Mouse (Mus musculus) urinary bladder, postnatal 14 days (tissue): ENCODE data around the gene Dand5.
"Not testable (repeated sequence)": the region's sequence is repeated elsewhere in the genome, so short reads cannot be mapped to it uniquely, and the experiment has no call there.

Experiments used
- DNase-seq: peaks from one replicate; pipeline ENCODE4 v3.0.0; 2021; ENCODE audit warnings: low spot score

The Dand5 gene

DNA sequence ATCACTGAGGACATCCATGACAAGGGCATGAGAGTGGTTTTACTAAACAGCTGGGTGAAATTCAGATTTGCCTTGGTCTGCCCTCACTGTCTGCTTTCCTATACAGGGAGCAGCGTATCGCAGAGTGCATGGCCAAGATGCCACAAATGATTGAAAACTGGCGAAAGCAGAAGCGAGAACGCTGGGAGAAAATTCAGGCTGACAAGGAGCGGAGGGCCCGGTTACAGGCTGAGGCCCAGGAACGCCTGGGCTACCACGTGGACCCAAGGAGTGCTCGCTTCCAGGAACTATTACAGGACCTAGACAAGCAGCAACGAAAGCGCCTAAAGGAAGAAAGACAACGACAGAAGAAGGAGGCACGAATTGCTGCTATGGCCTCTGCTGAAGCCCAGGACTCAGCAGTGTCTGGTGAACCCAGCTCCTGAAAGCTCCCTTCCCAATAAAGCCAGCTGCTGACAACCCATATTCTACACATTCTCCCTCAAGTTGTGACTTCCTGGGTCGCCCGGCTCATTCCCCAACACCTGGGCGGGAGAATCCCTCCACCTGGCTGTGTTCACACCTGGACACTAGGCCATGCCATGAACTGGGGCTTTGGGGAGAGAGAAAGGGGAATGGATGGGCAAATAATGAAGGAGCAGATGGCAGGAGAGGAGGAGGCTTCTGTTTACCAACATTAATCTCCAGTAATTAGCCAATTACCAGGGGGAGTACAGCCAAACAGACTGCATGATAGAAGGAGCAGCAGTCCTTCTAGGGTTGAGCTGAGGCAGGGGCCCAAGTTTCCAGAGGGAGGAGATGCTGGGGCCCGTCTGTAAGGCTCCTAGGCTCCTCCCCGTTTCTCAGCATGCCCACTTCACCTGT, 11.6 kb upstream of the Dand5 start:
- no peak for DNase-seq

DNA sequence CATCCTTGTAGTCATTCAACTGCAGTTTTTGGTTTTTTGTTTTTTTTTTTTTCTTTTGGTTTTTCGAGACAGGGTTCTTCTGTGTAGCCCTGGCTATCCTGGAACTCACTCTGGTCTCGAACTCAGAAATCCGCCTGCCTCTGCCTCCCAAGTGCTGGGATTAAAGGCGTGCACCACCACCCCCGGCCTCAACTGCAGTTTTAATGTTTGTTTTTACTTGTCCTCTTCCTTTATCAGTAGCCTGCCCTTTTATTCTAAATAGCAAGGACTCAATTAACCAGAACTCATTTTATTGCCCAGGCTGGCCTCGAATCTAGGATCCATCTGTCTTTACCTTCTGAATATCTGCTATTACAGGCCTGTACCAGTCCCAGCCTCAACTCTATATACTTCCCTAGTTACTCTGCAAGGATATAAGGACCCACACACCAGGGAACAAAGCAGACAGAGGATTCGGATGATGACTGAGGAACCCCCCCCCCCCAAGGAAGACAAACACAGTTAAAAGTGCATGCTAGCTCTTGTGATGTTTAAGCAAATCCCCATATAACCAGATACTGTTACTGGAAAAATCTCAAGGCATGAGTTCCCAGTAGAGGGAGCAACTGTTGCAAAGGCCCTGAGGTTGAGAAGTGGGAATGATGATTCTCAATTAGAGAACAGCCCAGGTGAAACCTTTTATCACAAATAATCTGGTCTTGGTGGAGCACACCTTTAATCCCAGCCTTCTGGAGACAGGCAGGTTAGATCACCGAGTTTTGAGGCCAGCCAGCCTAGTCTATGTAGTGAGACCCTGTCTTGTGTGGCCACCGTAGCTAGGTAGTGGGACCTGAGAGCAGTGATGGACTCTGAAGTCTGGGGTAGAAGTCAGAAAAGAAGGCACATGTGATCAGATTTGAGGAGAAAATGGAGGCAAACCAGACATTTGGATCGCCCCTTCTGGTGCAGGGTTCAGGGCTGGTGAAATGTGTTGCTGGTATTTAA, 10.4 kb upstream of the Dand5 start:
- no peak for DNase-seq

DNA sequence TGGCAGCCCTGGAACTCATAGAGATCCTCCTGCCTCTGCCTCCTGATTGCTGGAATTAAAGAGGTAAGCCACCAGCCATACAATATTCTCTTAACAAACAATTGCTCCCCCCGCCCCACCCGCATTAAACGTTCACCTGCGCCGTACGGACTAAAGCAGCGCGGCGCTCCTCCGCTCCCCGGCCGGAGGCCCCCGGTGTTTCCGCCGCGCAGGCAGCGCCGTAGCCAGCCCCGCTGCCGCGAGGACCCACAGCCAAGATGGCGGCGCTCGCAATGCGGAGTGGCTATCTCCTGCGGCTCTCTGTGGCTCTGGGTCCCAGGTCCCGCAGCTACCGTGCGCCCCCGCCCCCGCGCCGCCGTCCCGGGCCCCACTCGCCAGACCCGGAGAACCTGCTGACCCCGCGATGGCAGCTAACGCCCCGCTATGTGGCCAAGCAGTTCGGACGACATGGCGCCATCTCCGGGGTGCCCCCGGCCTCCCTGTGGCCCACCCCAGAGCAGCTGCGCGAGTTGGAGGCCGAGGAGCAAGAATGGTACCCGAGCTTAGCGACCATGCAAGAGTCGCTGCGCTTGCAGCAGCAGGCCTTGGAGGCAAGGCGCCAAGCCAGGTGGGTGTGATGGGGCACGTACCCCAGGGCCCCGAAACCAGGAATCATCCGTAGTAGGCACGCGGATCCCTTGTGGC, 9.6 kb upstream of the Dand5 start:
- DNase-seq = peak; percentile 79

DNA sequence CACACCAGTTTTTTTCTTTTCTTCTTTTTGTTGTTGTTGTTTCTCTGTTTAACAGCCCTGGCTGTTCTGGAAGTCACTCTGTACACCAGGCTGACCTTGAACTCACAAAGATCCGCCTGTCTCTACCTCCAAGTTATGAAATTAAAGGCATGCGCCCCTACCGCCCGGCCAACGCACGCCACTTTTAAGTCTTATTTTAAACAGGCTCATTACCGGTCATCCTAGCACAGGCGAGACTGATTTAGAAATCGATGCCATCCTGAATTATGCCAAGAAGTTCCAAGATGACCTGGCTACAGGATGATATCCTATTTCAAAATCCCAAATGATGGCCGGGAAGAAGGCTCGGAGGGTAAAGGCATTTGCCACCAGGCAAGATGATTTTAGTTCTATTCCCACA, 8.9 kb upstream of the Dand5 start, which contains the start of gene Gadd45gip1:
Gadd45gip1 (plus strand) TSS at position 33 of the 400 bp plus-strand sequence.
- DNase-seq = no peak

DNA sequence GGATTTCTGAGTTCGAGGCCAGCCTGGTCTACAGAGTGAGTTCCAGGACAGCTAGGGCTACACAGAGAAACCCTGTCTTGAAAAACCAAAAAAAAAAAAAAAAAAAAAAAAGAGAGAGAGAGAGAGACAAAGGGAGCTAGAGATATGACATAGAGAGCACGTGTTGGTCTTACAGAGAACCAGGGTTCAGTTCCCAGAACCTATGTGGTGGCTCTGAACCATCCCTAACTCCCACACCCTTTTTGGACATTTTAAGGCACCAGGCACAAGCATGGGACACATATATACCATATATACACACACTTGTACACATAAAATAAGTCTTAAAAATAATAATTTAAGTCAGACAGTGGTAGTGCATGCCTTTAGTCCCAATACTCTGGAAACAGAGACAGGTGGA, 3.9 kb upstream of the Dand5 start:
- DNase-seq = not testable (repeated sequence)

DNA sequence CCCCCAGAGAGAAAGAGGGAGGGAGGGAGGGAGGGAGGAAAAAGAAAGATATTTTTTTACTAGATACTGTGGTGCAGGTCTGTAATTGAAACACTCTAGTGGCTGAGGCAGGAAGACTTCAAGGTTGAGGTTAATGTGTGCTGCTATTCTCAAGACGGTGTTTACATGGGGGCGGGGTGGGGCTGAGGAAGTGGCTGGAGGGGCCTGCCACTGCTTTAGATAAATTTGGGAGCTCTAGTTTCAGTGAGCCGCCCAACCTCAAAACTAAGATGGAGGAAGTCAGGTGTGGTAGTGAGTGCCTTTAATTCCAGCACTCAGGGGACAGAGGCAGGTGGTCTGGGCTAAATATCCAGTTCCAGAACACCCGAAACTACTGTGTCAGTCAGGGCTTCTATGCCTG, 3.0 kb upstream of the Dand5 start:
- DNase-seq = no peak

DNA sequence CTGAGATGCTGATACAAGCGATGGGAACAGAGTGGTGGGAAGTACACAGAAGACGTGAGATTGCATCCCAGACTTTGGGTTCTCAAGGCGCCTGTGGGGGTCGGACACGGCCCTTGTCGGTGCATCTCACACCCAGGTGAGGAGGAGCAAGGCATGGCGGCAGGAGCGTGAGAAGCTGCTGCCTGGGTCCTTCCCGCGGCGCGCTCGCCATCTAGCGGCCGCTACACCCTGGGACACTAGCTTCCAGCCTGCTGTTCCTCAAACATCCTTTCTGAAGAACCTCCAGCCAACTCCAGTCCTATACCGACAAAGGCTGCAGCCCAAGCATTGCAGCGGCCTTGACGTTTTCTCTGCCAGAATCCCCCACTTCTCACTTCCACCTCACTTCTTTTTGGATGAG, 1.0 kb upstream of the Dand5 start:
- DNase-seq = peak; percentile 61

DNA sequence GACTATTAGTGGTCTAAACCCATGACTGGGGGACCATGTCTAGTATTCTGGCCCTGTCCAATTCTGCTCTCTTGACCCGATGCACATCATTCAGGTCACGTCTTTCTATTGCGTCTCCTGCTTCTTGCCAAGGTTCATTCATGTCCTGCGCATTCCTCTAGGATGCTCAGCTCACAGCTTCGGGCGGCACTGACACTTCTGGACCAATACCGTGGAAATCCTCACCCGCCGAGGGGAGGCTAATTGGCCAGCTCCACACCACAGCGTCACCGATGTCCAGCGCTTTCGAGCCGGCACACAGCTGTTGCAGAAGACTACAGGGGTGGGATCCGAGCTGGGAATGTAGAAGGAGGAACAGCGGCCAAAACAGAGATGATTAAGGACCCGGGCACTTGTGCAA, 6.5 kb downstream of the Dand5 start:
- no peak for DNase-seq

DNA sequence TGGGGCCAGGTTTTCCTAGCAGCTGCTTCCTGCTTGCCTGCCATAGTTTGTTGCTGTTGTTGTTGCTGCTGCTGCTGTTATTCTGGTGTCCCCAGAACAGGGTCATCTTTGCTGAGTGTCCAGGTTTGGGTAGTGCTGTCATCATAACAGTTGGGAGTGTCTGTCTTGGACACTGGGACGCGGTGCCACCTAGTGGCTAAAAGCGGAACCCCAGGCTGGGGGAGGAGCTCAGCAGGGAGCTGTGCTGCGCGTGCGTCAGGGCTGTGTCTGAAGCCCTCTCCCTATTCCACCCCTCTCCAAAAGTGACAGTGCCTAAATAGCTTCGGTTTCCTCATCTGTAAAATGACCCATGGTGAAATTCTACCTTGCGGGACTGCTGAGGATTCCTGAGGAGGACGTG, 7.1 kb downstream of the Dand5 start:
- DNase-seq = peak; percentile 96

DNA sequence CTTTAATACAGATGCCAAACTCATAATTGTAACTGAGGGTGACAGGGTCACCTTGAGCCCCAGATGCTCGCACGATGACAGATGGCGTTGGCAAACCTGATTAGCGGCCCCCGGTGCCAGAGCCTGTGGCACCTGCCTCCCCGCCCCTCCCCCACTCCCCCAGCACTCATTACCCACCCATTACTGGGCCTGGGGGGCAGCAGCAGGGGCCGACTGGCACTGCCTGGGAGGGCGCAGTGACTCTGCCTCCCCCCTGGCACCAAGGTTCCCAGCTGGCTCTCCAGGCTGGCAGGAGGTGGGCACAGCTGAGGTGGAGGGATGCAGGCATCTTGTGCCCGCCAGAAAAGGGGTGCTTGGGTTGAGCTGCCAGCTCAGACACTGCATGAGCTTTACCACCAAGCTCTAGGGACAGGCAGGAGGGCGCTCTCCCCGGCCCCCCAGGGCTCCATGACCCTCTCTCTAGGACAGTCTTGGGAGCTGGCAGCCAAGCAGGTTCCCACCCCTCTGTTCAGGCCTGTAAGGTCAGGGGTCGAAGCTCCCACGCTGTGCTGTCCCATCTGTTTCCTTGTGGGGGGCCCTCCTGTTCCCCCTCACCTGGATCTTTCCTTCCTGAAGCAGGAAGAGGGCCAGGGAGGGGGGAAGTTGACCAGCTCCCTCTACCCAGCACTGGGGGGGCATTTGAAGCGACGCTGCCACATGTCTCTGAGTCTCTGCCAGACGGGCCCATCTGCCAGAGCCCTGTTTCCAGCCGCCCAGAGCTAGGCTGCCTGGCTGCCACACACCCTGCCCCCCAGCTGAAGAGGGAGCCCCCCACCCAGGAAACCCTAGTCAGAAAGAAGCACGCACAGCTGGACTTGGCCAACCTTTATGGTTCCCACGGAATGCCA, 7.8 kb downstream of the Dand5 start:
- no peak for DNase-seq

DNA sequence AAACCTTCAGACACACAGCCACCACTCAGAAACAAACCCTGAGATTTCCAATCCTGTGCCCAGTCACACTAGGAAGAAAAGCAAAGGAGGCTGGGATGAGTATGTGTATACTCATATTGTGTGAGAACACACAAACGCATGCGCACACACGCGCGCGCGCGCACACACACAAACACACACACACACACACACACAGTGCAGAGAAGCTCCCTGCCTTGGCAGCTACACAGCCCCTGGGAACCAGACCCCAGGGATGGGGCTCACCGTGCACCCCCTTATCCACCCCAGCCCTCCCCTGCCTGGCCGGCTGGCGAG, 8.4 kb downstream of the Dand5 start:
- no peak for DNase-seq

DNA sequence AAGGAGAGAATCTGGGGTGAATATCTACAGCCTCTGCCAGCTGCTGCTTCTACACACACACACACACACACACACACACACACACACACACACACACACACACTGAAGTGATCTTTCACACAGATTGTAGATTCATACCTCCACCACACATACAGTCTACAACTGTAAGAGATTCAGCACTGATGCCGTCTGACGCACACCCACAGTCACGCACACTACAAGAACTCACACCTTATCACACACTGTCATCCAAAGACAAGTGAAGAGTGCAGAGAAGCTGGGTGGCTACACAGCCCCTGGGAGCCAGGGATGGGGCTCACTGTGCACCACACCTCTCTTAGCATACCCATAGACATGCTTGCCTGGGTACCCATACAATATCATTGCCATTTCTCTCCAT, 8.8 kb downstream of the Dand5 start:
- DNase-seq = no peak

DNA sequence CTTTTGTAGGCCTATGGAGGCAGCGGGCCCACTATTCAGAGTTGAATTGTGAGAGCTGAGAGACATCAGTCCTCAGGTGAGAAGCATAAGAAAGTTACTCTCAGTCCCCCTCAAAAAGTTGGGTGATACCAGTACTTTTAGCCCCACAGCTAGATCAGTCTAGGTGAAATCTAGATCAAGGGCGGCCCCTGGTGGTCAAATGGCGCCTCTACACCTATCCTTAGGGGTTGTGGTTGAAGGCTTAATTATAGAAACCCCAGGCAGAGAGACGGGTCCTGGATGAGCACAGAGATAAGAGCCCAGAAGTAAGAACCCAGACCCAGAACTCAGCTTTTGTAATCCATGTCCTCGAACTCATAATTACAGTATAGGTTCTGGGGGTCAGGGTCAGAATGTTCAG, 9.6 kb downstream of the Dand5 start:
- peak; percentile 84 for DNase-seq

DNA sequence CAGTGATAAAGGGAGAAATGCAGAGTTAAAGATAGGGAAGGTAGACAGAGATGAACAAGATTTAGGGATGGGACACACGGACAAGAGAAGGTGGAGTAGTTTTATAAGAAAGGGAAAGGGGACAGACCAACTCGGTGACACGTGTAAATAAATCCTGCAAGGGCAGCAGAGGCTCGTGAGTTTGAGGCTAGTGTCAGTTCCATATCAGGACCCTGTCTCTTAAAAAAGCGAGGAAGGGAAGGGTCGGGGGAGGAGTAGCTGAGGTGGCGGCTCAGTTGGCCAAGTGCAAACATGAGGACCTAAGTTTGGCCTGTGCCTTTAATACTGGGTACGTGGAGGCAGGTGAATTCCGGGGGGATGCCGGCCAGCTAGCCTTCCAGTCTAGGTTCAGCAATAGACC, 11.3 kb downstream of the Dand5 start:
- no peak for DNase-seq

DNA sequence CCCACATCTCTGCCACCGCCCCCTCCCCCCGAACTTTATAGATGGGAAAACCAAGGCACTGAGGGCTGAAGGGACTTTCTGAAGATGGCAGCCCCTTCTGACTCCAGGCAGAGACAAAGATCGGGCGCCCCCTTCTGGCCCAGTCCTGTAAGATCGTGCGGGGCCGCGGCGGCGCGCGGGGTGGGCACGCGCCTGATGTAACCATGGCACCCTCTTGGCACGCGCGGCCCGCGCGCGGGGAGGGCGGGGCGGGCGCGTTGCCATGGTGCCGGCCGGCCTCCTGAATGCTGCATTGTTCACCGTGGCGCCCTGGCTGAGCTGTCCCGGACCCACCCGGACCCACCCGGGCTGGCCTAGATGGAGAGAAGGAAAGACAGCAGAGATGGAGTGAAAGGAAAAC, 11.7 kb downstream of the Dand5 start:
- DNase-seq = peak; percentile 92

DNA sequence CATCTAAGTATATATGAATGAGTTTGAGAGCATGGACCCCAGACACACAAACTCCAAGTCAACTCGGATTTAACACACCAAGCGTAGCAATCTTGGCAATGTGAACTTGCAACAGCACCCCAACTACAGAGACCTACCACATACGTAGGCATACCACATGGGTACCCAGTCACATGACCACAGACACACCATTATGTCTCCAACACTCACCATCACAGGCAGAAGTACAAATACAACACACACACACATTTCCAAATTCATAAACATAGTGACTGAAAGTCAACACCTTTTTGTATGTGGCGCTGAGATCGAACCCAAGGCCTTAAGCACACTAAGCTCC, 12.7 kb downstream of the Dand5 start:
- DNase-seq = no peak

DNA sequence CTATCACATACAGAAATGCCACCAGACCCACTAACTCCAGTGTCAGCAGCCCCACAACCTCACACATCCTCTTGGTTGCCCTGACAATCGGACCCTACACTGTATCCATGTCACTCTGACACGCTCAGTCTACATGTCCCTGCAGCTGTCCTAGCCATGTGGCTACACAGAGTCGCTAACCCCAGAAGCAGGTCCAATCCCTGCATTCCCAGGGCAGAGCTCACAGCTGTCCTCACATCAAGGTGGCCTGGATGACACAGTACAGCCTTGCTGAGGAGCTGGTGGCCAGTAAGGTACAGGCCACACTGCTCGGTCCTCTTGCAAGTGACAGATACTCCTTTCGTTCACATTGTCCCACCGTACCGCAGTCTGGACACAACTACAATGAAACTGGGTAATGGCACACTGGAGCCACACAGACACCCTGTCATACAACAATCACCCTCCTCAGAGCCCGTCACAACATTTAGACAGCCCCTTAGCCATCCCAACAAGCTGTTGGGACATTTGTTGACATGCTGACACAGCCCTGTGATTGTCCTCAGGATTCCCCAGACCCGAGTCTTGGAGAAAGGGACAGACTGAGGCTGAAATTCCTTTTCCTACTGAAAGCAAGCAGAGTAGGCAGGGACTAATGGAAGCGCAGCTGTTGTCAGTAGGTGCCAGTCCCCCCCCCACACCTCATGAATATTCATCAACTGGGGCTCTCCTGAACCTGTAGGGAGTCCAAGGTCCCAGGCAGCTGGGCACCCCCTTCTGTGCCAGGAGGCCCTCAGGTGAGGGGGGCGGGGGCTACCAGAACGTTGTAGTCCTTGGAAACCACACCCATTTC, 13.3 kb downstream of the Dand5 start:
- no peak for DNase-seq

DNA sequence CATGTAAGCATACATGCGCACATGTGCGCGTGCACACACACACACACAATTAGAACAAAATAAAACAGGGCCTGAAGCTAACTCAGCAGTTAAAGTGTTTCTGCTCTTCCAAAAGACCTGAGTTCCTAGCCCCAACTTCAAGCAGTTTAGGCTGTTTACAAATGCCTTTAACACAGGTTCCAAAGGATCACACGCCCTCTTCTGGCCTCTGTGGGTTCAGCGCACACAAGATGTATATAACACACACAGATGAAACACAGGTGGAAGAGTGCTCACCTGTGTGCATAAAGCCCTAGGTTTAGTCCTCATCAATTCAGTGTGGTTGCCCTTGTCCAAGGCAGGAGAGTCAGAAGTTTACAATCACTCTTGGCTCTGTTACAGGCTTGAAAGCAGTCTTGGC, 16.6 kb downstream of the Dand5 start:
- DNase-seq = no peak

DNA sequence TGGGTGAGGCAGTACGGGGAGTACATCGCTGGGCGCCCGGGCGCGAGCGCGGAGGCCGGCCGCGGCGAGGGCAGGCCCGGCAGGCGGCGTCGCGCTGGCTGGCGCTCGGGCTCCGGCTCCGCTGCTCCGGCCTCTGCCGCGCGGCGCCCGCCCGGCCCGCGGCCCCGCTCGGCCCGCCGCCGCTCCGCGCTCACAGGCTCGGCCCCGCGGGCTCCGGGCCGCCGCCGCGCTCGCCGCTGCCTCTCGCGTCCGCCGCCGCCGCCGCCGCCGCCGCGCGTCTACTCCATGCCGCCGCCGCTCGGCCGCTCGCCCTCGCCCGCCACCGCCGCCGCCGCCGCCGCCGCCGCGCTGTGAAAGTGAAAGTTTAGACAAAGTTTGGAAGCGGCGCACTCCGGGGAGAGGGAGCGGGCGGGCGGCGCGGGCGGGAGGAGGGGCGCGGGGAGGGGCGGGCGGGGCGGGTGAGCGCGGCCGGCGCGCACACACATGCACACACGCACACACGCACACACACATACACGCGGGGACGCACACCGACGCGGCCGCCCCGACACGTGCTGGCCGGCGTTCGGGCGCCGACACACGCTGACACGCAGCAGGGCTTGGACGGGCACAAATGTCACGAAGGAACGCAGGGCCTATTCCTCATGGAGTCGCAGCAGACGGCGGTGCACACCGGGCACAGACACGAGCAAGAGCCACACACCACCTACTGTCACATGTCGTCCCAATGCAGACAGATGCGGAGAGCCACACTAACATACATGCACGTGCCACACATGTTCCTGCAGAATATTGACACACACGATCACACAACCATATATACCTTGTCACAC, 22.4 kb downstream of the Dand5 start, which contains the start of gene Nfix:
Nfix (minus strand) TSS at position 346 of the 833 bp plus-strand sequence.
- peak; percentile 81 for DNase-seq
